Mouse (Mus musculus): ENCODE measurements around the gene Abtb2. TPM values are rescaled to one million over a fixed set of nuclear protein-coding genes. Genes with fewer than 3 reads are reported as not detected.

Abtb2 gene
- polyA plus RNA-seq, 1 experiment: 16.1 TPM

DNA sequence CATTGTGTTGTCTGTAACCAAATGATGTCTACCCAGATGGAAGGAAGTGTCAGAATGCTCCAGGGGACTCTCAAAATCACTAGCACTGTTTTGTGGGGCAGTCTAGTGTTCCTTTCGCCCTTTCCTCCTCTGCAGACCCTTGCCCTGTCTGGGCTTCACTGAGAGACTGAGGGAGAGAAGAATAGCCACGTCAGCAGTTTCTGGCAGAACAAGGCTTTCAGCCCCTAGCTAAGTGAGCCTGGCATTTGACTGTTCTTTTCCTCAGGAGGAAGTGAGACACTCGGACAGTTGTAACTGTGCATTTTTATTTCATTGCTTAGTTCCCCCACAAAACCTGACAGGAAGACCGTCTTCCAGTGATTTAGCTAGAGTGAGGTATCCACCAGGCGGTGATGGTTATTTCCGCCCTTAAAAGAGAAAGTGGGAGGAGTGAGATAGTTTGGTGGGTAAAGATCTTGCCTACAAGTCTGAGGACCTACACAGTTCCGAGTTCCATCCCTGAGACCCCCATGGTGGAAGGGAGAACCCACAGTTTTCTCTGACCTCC, 106.5 kb downstream of the Abtb2 start:
- Histone ChIP-seq H3K27me3 (ENCODE audit: control insufficient read depth, insufficient read depth, insufficient read length) (no peaks in the 10 kb centered on the region), H3K79me2 (ENCODE audit: control insufficient read depth, insufficient read depth) (no peaks in the 10 kb centered on the region), H3K4me3 (no peak overlapping the region), H3K4me2 (ENCODE audit: low read depth) (no peak overlapping the region), H3ac (ENCODE audit: control insufficient read depth, insufficient read length) (no peak overlapping the region), H3K36me3 (ENCODE audit: control insufficient read depth, insufficient read depth) (no peaks in the 10 kb centered on the region)
- no peak for TF ChIP-seq POLR2AphosphoS2 (IDR thresholded peaks at IDR 0.05; ENCODE audit: insufficient read length, low read depth)
- no peak for TF ChIP-seq MYOD1 (IDR thresholded peaks at IDR 0.05; ENCODE audit: control insufficient read depth in 1 of 3, insufficient read length in 2 of 3, low read depth in 2 of 3)
- TF ChIP-seq TCF12 (IDR thresholded peaks at IDR 0.05; ENCODE audit: insufficient read depth, poor library complexity, severe bottlenecking): no peak
- TF ChIP-seq TCF3 (IDR thresholded peaks at IDR 0.05; ENCODE audit: insufficient read length, low read depth): no peak
- TF ChIP-seq MYOG (IDR thresholded peaks at IDR 0.05; ENCODE audit: control insufficient read depth in 1 of 3, insufficient read depth in 1 of 3, insufficient read length in 2 of 3, low read depth in 2 of 3): no peak
- TF ChIP-seq SRF (IDR thresholded peaks at IDR 0.05; ENCODE audit: control insufficient read depth, insufficient read length, low read depth): no peak
- no peak for TF ChIP-seq USF1 (IDR thresholded peaks at IDR 0.05; ENCODE audit: low read depth)
- TF ChIP-seq POLR2A (IDR thresholded peaks at IDR 0.05; ENCODE audit: insufficient read length, low read depth): no peak
- no peak for TF ChIP-seq MAX (IDR thresholded peaks at IDR 0.05; ENCODE audit: low read depth)
- TF ChIP-seq CEBPB (IDR thresholded peaks at IDR 0.05; ENCODE audit: insufficient read depth, poor library complexity, severe bottlenecking): no peak
- TF ChIP-seq E2F4 (IDR thresholded peaks at IDR 0.05; ENCODE audit: insufficient read depth): no peak
- no peak for TF ChIP-seq REST (IDR thresholded peaks at IDR 0.05; ENCODE audit: insufficient read depth, insufficient read length)

DNA sequence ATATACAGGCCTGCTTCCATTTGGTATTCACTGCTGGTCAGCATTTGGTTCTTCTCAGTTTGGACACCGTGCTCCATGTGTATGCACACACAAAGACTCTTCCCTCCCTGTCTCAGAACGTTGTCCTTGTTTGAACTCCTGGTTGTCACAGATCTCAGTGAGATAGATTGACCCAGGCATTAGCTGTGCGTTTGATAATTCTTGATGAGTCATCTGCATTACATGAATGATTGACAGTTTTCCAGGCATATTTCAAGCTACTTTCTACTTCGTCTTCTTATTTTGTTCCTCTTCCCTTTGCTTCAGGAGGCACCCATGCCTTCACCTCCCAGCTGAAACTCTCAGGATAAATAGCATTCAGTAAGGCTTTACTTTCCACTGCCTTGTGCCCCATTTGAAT, 107.5 kb downstream of the Abtb2 start:
- TF ChIP-seq E2F4 (IDR thresholded peaks at IDR 0.05; ENCODE audit: insufficient read depth) (no peak), SRF (IDR thresholded peaks at IDR 0.05; ENCODE audit: control insufficient read depth, insufficient read length, low read depth) (no peak)
- H3K4me2 ChIP-seq (ENCODE audit: low read depth): no peak overlapping the region

DNA sequence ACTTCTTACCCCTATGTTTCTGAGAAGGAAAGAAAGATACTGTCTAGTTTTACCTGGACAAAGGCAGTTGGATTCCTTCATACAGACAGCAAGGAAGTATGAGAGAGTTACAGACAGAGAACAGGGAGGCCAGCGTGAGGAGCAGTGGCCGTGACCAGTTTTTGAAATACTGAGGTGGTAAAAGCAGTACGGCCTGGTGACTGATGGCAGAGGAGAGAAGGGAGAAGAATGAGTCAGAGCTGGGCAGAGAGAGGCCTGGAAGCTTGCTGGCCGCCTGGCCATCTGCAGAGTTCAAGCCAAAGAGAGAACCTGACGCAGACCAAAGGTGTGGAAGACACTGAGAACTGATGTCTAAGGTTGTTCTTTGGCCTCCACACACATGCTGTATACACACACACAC, 109.3 kb downstream of the Abtb2 start:
- Histone ChIP-seq H3ac (ENCODE audit: control insufficient read depth, insufficient read length) (no peak overlapping the region), H3K27me3 (ENCODE audit: control insufficient read depth, insufficient read depth, insufficient read length) (no peaks in the 10 kb centered on the region), H3K4me3 (no peak overlapping the region), H3K4me2 (ENCODE audit: low read depth) (no peak overlapping the region), H3K79me2 (ENCODE audit: control insufficient read depth, insufficient read depth) (no peaks in the 10 kb centered on the region), H3K36me3 (ENCODE audit: control insufficient read depth, insufficient read depth) (no peaks in the 10 kb centered on the region)
- no peak for TF ChIP-seq REST (IDR thresholded peaks at IDR 0.05; ENCODE audit: insufficient read depth, insufficient read length)
- TF ChIP-seq SRF (IDR thresholded peaks at IDR 0.05; ENCODE audit: control insufficient read depth, insufficient read length, low read depth): no peak
- no peak for TF ChIP-seq CEBPB (IDR thresholded peaks at IDR 0.05; ENCODE audit: insufficient read depth, poor library complexity, severe bottlenecking)
- no peak for TF ChIP-seq MAX (IDR thresholded peaks at IDR 0.05; ENCODE audit: low read depth)

More for the DNA sequence above, 107.5 kb downstream of the Abtb2 start:
- H3K27me3 ChIP-seq (ENCODE audit: control insufficient read depth, insufficient read depth, insufficient read length): no peaks in the 10 kb centered on the region
- H3K36me3 ChIP-seq (ENCODE audit: control insufficient read depth, insufficient read depth): no peaks in the 10 kb centered on the region
- H3K4me3 ChIP-seq: no peak overlapping the region
- no peak overlapping the region for H3ac ChIP-seq (ENCODE audit: control insufficient read depth, insufficient read length)
- no peaks in the 10 kb centered on the region for H3K79me2 ChIP-seq (ENCODE audit: control insufficient read depth, insufficient read depth)

DNA sequence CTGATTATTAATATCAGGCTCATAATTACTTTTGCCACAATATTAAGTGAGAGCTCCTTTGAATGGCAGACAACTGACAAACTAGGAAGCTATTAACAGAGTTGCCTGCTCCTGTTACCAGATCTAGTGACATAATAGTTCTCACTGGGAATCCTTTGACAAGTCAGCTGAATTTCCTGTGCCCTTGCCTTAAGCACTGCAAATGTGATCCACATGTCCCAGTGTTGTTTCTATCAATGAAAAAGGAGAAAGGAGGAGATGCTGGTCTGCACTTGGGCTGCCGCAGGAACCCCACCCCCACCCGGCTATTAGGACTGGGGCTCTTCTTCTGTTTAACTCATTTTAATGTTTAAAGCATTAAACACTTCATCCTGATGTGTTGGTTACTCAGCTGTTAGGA, 110.7 kb downstream of the Abtb2 start:
- H3K4me2 ChIP-seq (ENCODE audit: low read depth): no peak overlapping the region
- H3ac ChIP-seq (ENCODE audit: control insufficient read depth, insufficient read length): no peak overlapping the region
- TF ChIP-seq MYOD1 (IDR thresholded peaks at IDR 0.05; ENCODE audit: control insufficient read depth in 1 of 3, insufficient read length in 2 of 3, low read depth in 2 of 3) (no peak), REST (IDR thresholded peaks at IDR 0.05; ENCODE audit: insufficient read depth, insufficient read length) (no peak), POLR2AphosphoS2 (IDR thresholded peaks at IDR 0.05; ENCODE audit: insufficient read length, low read depth) (no peak), MAX (IDR thresholded peaks at IDR 0.05; ENCODE audit: low read depth) (no peak), SRF (IDR thresholded peaks at IDR 0.05; ENCODE audit: control insufficient read depth, insufficient read length, low read depth) (no peak), TCF3 (IDR thresholded peaks at IDR 0.05; ENCODE audit: insufficient read length, low read depth) (no peak), MYOG (IDR thresholded peaks at IDR 0.05; ENCODE audit: control insufficient read depth in 1 of 3, insufficient read depth in 1 of 3, insufficient read length in 2 of 3, low read depth in 2 of 3) (no peak), E2F4 (IDR thresholded peaks at IDR 0.05; ENCODE audit: insufficient read depth) (no peak), TCF12 (IDR thresholded peaks at IDR 0.05; ENCODE audit: insufficient read depth, poor library complexity, severe bottlenecking) (no peak), CEBPB (IDR thresholded peaks at IDR 0.05; ENCODE audit: insufficient read depth, poor library complexity, severe bottlenecking) (no peak), USF1 (IDR thresholded peaks at IDR 0.05; ENCODE audit: low read depth) (no peak), POLR2A (IDR thresholded peaks at IDR 0.05; ENCODE audit: insufficient read length, low read depth) (no peak)
- H3K79me2 ChIP-seq (ENCODE audit: control insufficient read depth, insufficient read depth): no peaks in the 10 kb centered on the region
- H3K36me3 ChIP-seq (ENCODE audit: control insufficient read depth, insufficient read depth): no peaks in the 10 kb centered on the region
- no peaks in the 10 kb centered on the region for H3K27me3 ChIP-seq (ENCODE audit: control insufficient read depth, insufficient read depth, insufficient read length)
- H3K4me3 ChIP-seq: no peak overlapping the region

DNA sequence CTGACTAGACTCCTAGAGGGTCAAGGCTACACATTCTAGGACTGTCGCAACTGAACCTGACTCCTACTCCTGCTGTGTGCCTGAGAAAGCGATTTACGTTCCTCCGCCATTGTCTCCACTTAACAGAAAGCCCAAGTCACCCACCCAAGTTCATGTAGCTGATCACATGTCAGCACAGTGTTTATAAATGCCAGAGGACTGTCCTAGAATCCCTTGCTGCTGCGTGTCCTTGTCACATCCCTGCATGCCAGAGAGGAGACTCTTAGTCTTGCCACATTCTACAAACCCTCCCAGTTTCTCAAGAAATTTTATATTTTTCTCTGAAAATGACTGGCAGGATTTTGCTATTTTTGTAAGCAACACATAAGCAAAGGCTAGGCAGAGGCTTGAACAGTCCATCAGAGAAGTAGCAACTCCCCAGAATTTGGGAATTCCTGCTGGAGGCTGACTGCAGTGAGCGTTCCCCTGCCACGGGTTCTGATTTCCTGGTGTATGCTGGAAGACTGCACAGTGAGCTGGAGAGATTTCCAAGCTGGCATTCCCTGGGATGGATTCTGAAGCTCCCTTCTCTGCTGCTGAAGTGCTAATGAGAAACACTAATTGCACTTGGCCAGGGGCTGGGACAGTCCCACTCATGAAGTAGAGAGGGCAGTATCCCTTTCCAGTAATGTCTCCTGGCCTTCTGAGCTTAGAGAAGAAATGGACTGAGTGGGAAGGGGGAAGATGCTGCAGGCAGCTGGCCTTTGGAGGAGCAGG, 111.7 kb downstream of the Abtb2 start:
- Histone ChIP-seq H3K4me3 (no peak overlapping the region), H3K79me2 (ENCODE audit: control insufficient read depth, insufficient read depth) (no peaks in the 10 kb centered on the region), H3K36me3 (ENCODE audit: control insufficient read depth, insufficient read depth) (no peaks in the 10 kb centered on the region), H3K27me3 (ENCODE audit: control insufficient read depth, insufficient read depth, insufficient read length) (no peaks in the 10 kb centered on the region), H3ac (ENCODE audit: control insufficient read depth, insufficient read length) (no peak overlapping the region), H3K4me2 (ENCODE audit: low read depth) (no peak overlapping the region)
- TF ChIP-seq MAX (IDR thresholded peaks at IDR 0.05; ENCODE audit: low read depth): no peak
- TF ChIP-seq POLR2A (IDR thresholded peaks at IDR 0.05; ENCODE audit: insufficient read length, low read depth): no peak
- TF ChIP-seq E2F4 (IDR thresholded peaks at IDR 0.05; ENCODE audit: insufficient read depth): no peak
- no peak for TF ChIP-seq CEBPB (IDR thresholded peaks at IDR 0.05; ENCODE audit: insufficient read depth, poor library complexity, severe bottlenecking)
